Mouse (Mus musculus) cerebellum, adult 2 months (tissue): Measurements from ENCODE around the gene Npas3.

Experiments used
- CTCF ChIP-seq: fragments of 200-500 bp; IDR thresholded peaks from 2 replicates; pipeline ENCODE4 v1.5.1; 2011; ENCODE audit warnings: low read depth, mild to moderate bottlenecking, control low read depth, low read length, moderate library complexity, borderline replicate concordance; ENCODE audit not compliant: insufficient read depth
- POLR2A ChIP-seq: fragments of 200-500 bp; IDR thresholded peaks from 2 replicates; pipeline ENCODE4 v1.6.1; 2011; ENCODE audit warnings: low read length, control low read depth, borderline replicate concordance; ENCODE audit not compliant: insufficient read depth

- no peak for TF ChIP-seq POLR2A
- no peak for TF ChIP-seq CTCF
Observed at GRCm38 (mm10) chr12:53822881-53823280, 574.4 kb downstream of the Npas3 start.
